Mouse (Mus musculus) stomach, postnatal 0 days (tissue): Measurements from ENCODE around the gene Id2.

ENCODE experiments used
- CTCF ChIP-seq: IDR thresholded peaks from 2 replicates; pipeline ENCODE4 v1.5.1; 2016; ENCODE audit warnings: antibody characterized with exemption, low read depth, mild to moderate bottlenecking, moderate library complexity
- EP300 ChIP-seq: optimal IDR thresholded peaks from 2 replicates; pipeline ENCODE3; 2016; ENCODE audit warnings: antibody characterized with exemption

DNA sequence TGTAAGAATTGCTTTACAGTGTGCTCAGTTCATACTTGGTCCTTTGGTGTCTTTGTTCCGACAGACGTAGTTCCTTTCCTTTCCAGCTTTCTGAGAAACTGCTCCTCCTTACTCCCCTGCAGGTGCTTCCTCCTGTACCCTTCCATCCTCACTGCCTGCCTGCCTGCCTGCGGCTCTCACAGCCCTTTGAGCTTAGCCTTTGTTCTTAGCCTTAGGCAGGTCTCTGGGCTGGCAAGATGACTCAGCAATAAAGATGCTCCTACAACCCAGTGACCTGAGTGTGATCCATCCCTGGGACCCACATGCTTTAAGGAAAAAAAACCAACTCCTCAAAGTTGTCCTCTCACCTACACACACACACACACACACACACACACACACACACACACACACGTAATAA, 42.0 kb downstream of the Id2 start:
- TF ChIP-seq CTCF = no peak
- no peak for TF ChIP-seq EP300
